Mouse (Mus musculus): ENCODE measurements around the gene Prm3.

Gene Prm3

GRCm38 (mm10) chr16:10769661-10770060, 21.1 kb downstream of the Prm3 start:
- no peak for DNase-seq

DNA sequence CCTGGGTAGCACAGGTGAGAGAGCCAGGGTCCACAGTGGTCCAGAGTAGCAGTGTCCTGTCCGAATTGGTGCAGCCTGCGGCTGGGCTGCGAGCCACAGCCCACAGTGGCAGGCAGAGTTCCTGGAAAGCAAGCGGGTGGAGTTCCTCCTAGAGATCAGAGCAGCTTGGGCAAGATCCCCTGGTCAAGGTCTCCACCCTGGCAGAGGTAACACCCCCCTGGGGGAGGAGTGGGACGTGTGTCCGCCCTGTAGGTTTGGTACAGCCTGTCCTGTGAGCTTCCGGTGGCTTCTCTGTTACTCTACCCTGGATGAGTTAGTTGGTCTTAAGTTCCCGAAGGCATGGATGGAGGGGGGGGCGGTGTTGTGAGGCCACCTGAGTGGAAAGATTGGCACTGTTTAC, 21.9 kb downstream of the Prm3 start:
- no peak for DNase-seq

DNA sequence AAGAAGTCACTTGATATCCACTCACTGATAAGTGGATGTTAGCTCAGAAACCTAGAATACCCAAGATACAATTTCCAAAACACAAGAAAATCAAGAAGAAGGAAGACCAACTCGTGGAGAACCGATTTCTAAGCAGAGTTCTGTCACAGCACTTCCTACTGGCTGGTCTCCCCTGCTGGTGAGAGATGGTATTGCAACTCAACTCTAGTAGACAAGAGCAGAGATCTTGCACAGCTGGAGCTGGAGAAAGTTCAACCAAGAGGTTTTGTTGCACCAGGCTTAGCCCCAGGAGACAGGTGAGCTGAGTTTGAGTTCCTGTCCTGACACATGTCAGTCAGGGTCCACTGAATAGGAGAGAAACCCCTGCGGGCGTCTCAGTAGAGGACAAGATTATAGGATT, 23.6 kb downstream of the Prm3 start:
- DNase-seq: peak; percentile 55 to 75

DNA sequence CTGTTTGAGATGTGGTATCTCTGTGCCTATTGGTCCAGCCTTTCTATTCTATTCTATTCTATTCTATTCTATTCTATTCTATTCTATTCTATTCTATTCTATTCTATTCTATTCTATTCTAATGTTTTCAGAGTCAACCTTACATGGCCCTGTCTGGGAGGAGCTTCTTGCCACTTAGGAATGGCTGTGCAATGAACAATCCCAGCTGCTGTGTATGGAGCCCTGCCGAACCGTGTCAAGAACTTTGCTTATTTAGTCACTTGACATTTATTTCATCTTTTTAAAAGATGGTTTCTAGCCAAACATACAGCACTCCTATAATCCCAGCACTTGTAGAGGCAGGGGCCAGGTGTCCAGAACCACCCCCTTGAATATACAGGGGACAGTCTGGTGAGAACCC, 26.4 kb downstream of the Prm3 start:
- DNase-seq: no peak

GRCm38 (mm10) chr16:10763540-10764264, 27.0 kb downstream of the Prm3 start:
- DNase-seq: no peak

DNA sequence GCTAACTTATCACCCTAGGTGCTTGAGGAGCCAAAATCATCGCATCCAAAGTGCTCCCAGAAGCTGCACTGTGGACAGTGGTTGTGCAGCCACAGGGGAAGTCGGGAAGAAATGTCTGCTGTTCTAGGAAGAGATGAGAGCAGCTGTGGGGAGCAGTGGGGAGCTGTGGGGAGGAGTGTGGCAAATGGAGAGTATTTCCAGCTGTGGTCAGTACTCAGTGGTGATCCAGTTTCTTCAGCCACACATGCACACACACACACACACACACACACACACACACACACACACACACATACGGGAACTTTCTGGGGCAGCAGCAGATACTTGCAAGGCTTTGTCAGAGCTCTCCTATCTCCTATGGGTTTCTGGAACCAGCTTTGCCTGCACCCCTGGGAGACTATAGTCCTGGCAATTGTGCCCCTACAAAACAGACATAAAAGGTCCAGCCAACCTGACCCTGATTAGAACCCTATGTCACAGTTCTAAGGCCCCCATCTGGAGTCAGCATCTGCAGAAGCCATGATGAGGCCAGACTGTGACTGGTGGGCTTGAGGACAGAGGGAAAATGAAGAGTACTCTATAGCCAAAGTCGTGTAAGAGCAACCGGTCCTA, 28.0 kb downstream of the Prm3 start:
- DNase-seq: no peak

DNA sequence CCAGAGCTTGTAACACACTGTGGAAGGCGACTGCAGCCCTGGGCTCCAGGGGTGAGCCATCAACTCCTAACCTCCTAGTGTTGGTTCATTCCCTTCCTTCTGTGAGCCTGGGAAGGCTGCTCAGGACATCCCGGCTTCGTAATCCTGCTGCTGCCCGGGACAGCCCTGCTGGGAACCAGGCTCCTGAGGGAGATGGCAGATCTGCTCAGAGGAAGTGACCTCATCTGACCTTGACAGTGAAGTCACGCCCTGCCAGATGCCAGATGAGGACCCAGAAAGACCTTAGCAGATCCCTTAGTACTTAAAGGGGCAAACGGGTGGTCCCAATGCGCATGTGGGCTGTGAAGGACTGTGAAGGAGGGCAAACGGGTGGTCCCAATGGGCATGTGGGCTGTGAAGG, 29.5 kb downstream of the Prm3 start:
- DNase-seq: no peak

DNA sequence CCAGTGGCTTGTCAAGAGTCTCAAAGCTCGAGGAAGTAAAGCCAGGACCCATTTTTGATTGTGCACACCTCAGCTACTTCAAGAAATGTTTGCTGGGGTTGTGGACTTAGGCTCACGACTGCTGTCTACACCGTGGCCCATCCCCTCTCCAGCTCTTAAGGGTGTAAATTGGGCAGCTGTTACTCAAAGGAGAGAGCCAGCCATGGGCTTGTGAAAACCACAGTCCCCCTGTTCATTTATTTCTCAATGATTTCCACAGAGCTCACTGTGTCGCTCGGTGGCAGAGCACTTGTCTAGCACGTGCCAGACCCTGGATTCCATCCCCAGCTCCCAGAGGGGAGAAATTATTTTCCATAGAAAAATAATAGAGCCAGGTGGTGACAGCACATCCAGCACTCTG, 34.5 kb downstream of the Prm3 start:
- DNase-seq: no peak

GRCm38 (mm10) chr16:10754521-10755296, 36.0 kb downstream of the Prm3 start:
- no peak for DNase-seq

DNA sequence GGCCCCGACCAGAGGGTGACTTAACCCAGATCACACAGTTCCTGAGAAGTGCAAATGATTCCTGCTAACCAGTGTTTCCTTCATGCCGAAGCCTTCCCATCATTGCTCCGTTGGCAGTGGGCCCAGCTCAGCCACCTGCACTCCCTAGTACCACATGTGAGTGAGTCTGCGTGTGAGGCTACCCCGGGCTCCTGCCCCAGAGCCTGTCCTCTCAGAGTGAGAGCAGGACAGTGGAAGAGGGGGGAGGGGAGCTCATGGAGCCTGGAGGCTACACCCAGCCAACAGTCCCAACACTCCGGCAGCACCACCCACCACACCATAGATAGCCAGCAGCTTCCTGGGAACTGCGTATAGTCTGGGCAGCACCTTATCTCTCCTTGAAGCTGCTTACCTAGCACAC, 40.9 kb downstream of the Prm3 start:
- no peak for DNase-seq

DNA sequence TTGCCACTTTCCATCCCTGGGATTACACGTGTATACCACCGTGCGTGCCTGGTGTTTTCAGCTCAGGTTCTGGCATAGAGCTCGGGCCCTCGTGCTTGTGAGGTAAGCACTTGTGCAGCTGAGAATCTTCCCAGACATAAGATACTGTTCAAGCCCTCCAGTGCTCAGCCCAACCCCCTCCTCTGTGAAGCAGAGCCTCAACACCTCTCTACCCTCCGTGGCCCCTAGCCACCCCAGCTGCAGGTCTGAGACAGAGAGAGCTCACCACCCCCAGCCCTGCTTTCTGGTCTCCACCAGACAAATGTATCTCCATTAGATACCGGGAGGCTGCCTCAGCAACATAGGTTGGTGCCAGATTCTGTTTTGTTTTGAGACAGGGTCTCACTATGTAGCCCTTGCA, 41.5 kb downstream of the Prm3 start:
- DNase-seq: no peak

GRCm38 (mm10) chr16:10741082-10741481, 49.6 kb downstream of the Prm3 start:
- peak; percentile 23 to 60 for DNase-seq

Measured in kidney, adult 8-10 months (tissue).